ENCODE assay signal across 29 mouse cellular contexts in the genomic region with DNA sequence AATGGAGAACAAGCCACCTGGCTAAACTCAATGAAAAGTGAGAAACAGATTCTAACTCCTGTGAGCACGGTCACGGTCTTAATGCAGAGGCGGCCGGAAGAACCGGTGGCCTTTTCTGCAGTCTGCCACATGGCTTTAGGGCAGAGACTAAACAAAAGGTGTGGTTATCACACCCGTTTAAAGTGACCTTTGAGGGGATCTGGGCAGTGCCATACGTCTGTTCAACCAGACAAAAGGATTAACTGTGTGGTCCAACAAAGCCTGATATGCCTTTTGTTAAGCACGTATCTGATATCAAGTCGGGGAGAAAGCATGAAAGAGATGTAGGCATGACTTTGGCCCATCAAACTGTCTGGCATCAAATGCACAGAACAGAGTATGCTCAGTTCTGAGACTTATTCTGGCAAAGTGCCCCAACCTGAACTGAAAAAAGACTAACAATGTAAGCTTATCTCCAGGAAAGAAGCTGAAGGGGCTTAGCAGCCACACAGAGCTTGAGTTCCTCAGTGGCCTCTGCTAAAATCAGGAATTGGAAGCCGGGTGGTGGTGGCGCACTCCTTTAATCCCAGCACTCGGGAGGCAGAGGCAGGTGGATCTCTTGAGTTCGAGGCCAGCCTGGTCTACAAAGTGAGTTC. TPM values are rescaled to one million over a fixed set of nuclear protein-coding genes. Genes with fewer than 3 reads are reported as not detected.
DNase-seq lines count a peak whose midpoint lies in the region; ATAC-seq and TF ChIP-seq lines count a peak whose summit lies in the region.
"Had no signal": no experiment of that assay in that cellular context is flagged by ENCODE, and none has a peak within 500 bp of the region (broad histone marks: within the 10 kb centered on the region; RNA-seq: fewer than 3 reads in every experiment).

No protein-coding gene starts in this region.

- H3K9ac ChIP-seq in embryonic facial prominence, embryonic 14.5 days (ENCODE audit: low read depth, low read length) = no peak overlapping the region
- no peak overlapping the region for H3K9ac ChIP-seq in heart, postnatal 0 days (replicated peaks; ENCODE audit: low read depth, low read length)
- H3K9ac ChIP-seq: embryonic facial prominence, embryonic 12.5 days; embryonic facial prominence, embryonic 15.5 days; forebrain, embryonic 12.5 days had no signal

- peak; percentile 85; the same call in 1 of the 2 replicates for ATAC-seq in embryonic facial prominence, embryonic 14.5 days (ENCODE audit: low read depth)
- no peak for ATAC-seq in heart, postnatal 0 days (ENCODE audit: insufficient read depth, low read depth)
- ATAC-seq: activated CD4-positive, CD25-positive, alpha-beta regulatory T cell, adult 4 months; CD4-positive, CD25-positive, alpha-beta regulatory T cell, adult 4 months; forebrain, embryonic 16.5 days; Patski had no signal

- no peak for TF ChIP-seq CTCF in heart, postnatal 0 days (IDR thresholded peaks at IDR 0.05; ENCODE audit: low read depth)
- no peak for TF ChIP-seq CTCF in brain, embryonic 14.5 days (IDR thresholded peaks at IDR 0.05; ENCODE audit: borderline replicate concordance, extremely low read depth, insufficient read depth, insufficient read length)

- no peaks in the 10 kb centered on the region for H3K36me3 ChIP-seq in embryonic facial prominence, embryonic 14.5 days (ENCODE audit: control insufficient read depth, insufficient read depth, low read length)
- H3K36me3 ChIP-seq in embryonic facial prominence, embryonic 10.5 days (replicated peaks) = no peaks in the 10 kb centered on the region
- H3K36me3 ChIP-seq in heart, postnatal 0 days (replicated peaks; ENCODE audit: control insufficient read depth, insufficient read depth, low read length) = no peaks in the 10 kb centered on the region
- H3K36me3 ChIP-seq: embryonic facial prominence, embryonic 12.5 days; embryonic facial prominence, embryonic 15.5 days; forebrain, embryonic 10.5 days; forebrain, embryonic 12.5 days; G1E had no signal

- H3K27me3 ChIP-seq in embryonic facial prominence, embryonic 14.5 days (replicated peaks; ENCODE audit: control insufficient read depth, insufficient read depth, low read length) = no peaks in the 10 kb centered on the region
- H3K27me3 ChIP-seq in embryonic facial prominence, embryonic 10.5 days (replicated peaks; ENCODE audit: low read depth, poor library complexity, severe bottlenecking) = no peaks in the 10 kb centered on the region
- no peaks in the 10 kb centered on the region for H3K27me3 ChIP-seq in heart, postnatal 0 days (ENCODE audit: control insufficient read depth, insufficient read depth, low read length)
- H3K27me3 ChIP-seq: embryonic facial prominence, embryonic 12.5 days; embryonic facial prominence, embryonic 15.5 days; forebrain, embryonic 12.5 days; Patski had no signal

- DNase-seq in embryonic facial prominence, embryonic 14.5 days (ENCODE audit: low spot score) = peak; percentile 82
- DNase-seq in embryonic facial prominence, embryonic 10.5 days (ENCODE audit: low spot score) = no peak
- peak; percentile 12 for DNase-seq in heart, postnatal 0 days (ENCODE audit: low spot score)
- no peak for DNase-seq in heart, adult 11 months
- DNase-seq in brain, embryonic 14.5 days (ENCODE audit: low read depth) = peak; percentile 22
- DNase-seq: adrenal gland, adult 8-10 months; adrenal gland, postnatal 14 days; adrenal gland, postnatal 36 days; B cell, adult 2 months; cerebellum, adult 11 months; cerebellum, adult 18-20 months; cerebellum, adult 8-10 months; cerebellum, adult 9-11 months; cerebellum, postnatal 14 days; cerebellum, postnatal 36 days; embryo, embryonic 11 days had no signal

- 63% methylated on average over 13 of the region's 13 CpGs for WGBS in embryonic facial prominence, embryonic 14.5 days
- WGBS in embryonic facial prominence, embryonic 10.5 days = 68% methylated on average over 13 of the region's 13 CpGs
- 49% methylated on average over 13 of the region's 13 CpGs for WGBS in heart, postnatal 0 days

- H3K9me3 ChIP-seq in embryonic facial prominence, embryonic 14.5 days (ENCODE audit: control insufficient read depth, low read length) = no peaks in the 10 kb centered on the region
- H3K9me3 ChIP-seq in embryonic facial prominence, embryonic 10.5 days = no peaks in the 10 kb centered on the region
- no peaks in the 10 kb centered on the region for H3K9me3 ChIP-seq in heart, postnatal 0 days (replicated peaks; ENCODE audit: control insufficient read depth, low read length)
- H3K9me3 ChIP-seq: embryonic facial prominence, embryonic 12.5 days; embryonic facial prominence, embryonic 15.5 days; forebrain, embryonic 10.5 days; forebrain, embryonic 12.5 days; G1E had no signal

- H3K4me3 ChIP-seq in embryonic facial prominence, embryonic 14.5 days (ENCODE audit: low read depth, low read length) = no peak overlapping the region
- no peak overlapping the region for H3K4me3 ChIP-seq in embryonic facial prominence, embryonic 10.5 days
- no peak overlapping the region for H3K4me3 ChIP-seq in heart, postnatal 0 days (ENCODE audit: low read depth, low read length)
- H3K4me3 ChIP-seq: embryonic facial prominence, embryonic 12.5 days; embryonic facial prominence, embryonic 15.5 days; erythroblast, embryonic 14.5 days; forebrain, embryonic 10.5 days; forebrain, embryonic 12.5 days had no signal

- TF ChIP-seq POLR2A in brain, embryonic 14.5 days (IDR thresholded peaks at IDR 0.05; ENCODE audit: borderline replicate concordance, extremely low read depth, insufficient read depth, insufficient read length, poor library complexity, severe bottlenecking) = no peak

- H3K4me2 ChIP-seq in embryonic facial prominence, embryonic 14.5 days (ENCODE audit: low read depth, low read length) = no peak overlapping the region
- H3K4me2 ChIP-seq in heart, postnatal 0 days (ENCODE audit: low read depth, low read length) = no peak overlapping the region
- H3K4me2 ChIP-seq: embryonic facial prominence, embryonic 12.5 days; embryonic facial prominence, embryonic 15.5 days; forebrain, embryonic 12.5 days had no signal

- H3K4me1 ChIP-seq in embryonic facial prominence, embryonic 14.5 days (ENCODE audit: control insufficient read depth, insufficient read depth, low read length) = no peaks in the 10 kb centered on the region
- H3K4me1 ChIP-seq in embryonic facial prominence, embryonic 10.5 days = no peaks in the 10 kb centered on the region
- H3K4me1 ChIP-seq in heart, postnatal 0 days (ENCODE audit: control insufficient read depth, insufficient read depth) = no peaks in the 10 kb centered on the region
- H3K4me1 ChIP-seq: embryonic facial prominence, embryonic 12.5 days; embryonic facial prominence, embryonic 15.5 days; forebrain, embryonic 10.5 days; forebrain, embryonic 12.5 days had no signal

- no peak overlapping the region for H3K27ac ChIP-seq in embryonic facial prominence, embryonic 14.5 days (replicated peaks; ENCODE audit: low read depth, low read length)
- no peak overlapping the region for H3K27ac ChIP-seq in embryonic facial prominence, embryonic 10.5 days (replicated peaks)
- no peak overlapping the region for H3K27ac ChIP-seq in heart, postnatal 0 days (ENCODE audit: low read depth)
- H3K27ac ChIP-seq: embryonic facial prominence, embryonic 12.5 days; embryonic facial prominence, embryonic 15.5 days; forebrain, embryonic 10.5 days; forebrain, embryonic 12.5 days had no signal

- no peak for TF ChIP-seq EP300 in heart, postnatal 0 days (IDR thresholded peaks at IDR 0.05; ENCODE audit: low read depth)

RNA-seq across cellular contexts. Expression of a gene that starts 31.3 kb away (rescaled TPM):
- polyA plus RNA-seq in embryonic facial prominence, embryonic 14.5 days (2014; fragmentation: Nextera tagmentation; extraction: Ambion mirVana) = not detected in 2 replicates
- 0.09 and 0.16 TPM in 2 replicates for polyA plus RNA-seq in embryonic facial prominence, embryonic 10.5 days (2016; fragmentation: Nextera tagmentation; extraction: Ambion mirVana)
- not detected in 2 replicates for total RNA-seq in heart, postnatal 0 days (2014; rRNA removed; ENCODE audit: low replicate concordance)
- polyA plus RNA-seq in heart, postnatal 0 days (2015; fragmentation: Nextera tagmentation; extraction: Ambion mirVana) = 0.07 TPM in 1 of 2 replicates, not detected in the other
- 0.06 TPM in 1 of 2 replicates, not detected in the other for polyA plus RNA-seq in brain, embryonic 14.5 days (2012; rRNA removed)
- total RNA-seq: adrenal gland, adult 18-20 months; adrenal gland, adult 8-10 months; adrenal gland, postnatal 14 days; adrenal gland, postnatal 36 days; common myeloid progenitor, adult 5-6 weeks had no signal
- polyA plus RNA-seq: embryonic facial prominence, embryonic 12.5 days; erythroblast, embryonic 14.5 days; forebrain, embryonic 10.5 days; forebrain, embryonic 12.5 days; forebrain, embryonic 16.5 days; frontal cortex, adult 2 months; G1E had no signal

RNA-seq across cellular contexts. Expression of a gene that starts 59.8 kb away (rescaled TPM):
- polyA plus RNA-seq in embryonic facial prominence, embryonic 14.5 days (2014; fragmentation: Nextera tagmentation; extraction: Ambion mirVana) = 19.9 and 31.4 TPM in 2 replicates
- 173 and 197 TPM in 2 replicates for polyA plus RNA-seq in embryonic facial prominence, embryonic 10.5 days (2016; fragmentation: Nextera tagmentation; extraction: Ambion mirVana)
- 3.4 and 10.4 TPM in 2 replicates for total RNA-seq in heart, postnatal 0 days (2014; rRNA removed; ENCODE audit: low replicate concordance)
- polyA plus RNA-seq in heart, postnatal 0 days (2015; fragmentation: Nextera tagmentation; extraction: Ambion mirVana) = 4.5 and 5.6 TPM in 2 replicates
- 11.9 and 13.4 TPM in 2 replicates for polyA plus RNA-seq in brain, embryonic 14.5 days (2012; rRNA removed)
- total RNA-seq: common myeloid progenitor, adult 5-6 weeks had no signal
- polyA plus RNA-seq: CD4-positive, CD25-positive, alpha-beta regulatory T cell, adult 4 months had no signal

Comparison
In these comparisons a context has a peak if more than half of its experiments do, and no peak if none do; other contexts are left out.
1. DNase-seq: peak in embryonic facial prominence, embryonic 14.5 days (single experiment), heart, postnatal 0 days (single experiment) and brain, embryonic 14.5 days (single experiment); none in embryonic facial prominence, embryonic 10.5 days (single experiment) and heart, adult 11 months (single experiment).